Mouse (Mus musculus) MEL (cell line): ENCODE measurements around the gene Mapkbp1. TPM values are rescaled to one million over a fixed set of nuclear protein-coding genes. Genes with fewer than 3 reads are reported as not detected.

Source experiments
- DNase-seq: peaks from one replicate; pipeline ENCODE4 v3.0.0; 2011; ENCODE audit warnings: low read depth, low spot score
- H3K27ac ChIP-seq: 2 replicates; pipeline ENCODE4 v1.5.1; 2012; ENCODE audit warnings: low read depth, mild to moderate bottlenecking, control low read depth, low read length, moderate library complexity; ENCODE audit not compliant: control insufficient read depth
- H3K27me3 ChIP-seq, 2 experiments: fragments of 150-350 bp in 1 of 2; sonication (generic) in 1 of 2; 2 replicates each; pipeline ENCODE4 v1.6.1; 2012; ENCODE audit warnings: low read length in 2 of 2, mild to moderate bottlenecking in 2 of 2, improper control_type of control experiment in 1 of 2, moderate library complexity in 1 of 2; ENCODE audit not compliant: insufficient read depth in 2 of 2, control insufficient read depth in 1 of 2
- H3K36me3 ChIP-seq, 2 experiments: 2 replicates each; pipeline ENCODE4 v1.6.1; 2012 to 2014; ENCODE audit warnings: low read length in 2 of 2, improper control_type of control experiment in 1 of 2, inconsistent platforms in 1 of 2, mild to moderate bottlenecking in 1 of 2; ENCODE audit not compliant: insufficient read depth in 2 of 2, control insufficient read depth in 1 of 2
- H3K4me1 ChIP-seq, 2 experiments: fragments of 150-350 bp in 1 of 2; sonication (generic) in 1 of 2; 2 replicates each; pipeline ENCODE4 v1.6.1; 2012; ENCODE audit warnings: low read length in 2 of 2, improper control_type of control experiment in 1 of 2, mild to moderate bottlenecking in 1 of 2; ENCODE audit not compliant: insufficient read depth in 2 of 2, control insufficient read depth in 1 of 2
- H3K4me3 ChIP-seq, 2 experiments: fragments of 150-350 bp in 1 of 2; sonication (generic) in 1 of 2; 2 replicates each; pipeline ENCODE4 v1.5.1; 2012; ENCODE audit warnings: low read depth in 2 of 2, low read length in 2 of 2, mild to moderate bottlenecking in 2 of 2, moderate library complexity in 2 of 2, control low read depth in 1 of 2, improper control_type of control experiment in 1 of 2; ENCODE audit not compliant: control insufficient read depth in 1 of 2, insufficient read depth in 1 of 2
- H3K79me2 ChIP-seq: 2 replicates; pipeline ENCODE4 v1.6.1; 2012; ENCODE audit warnings: mild to moderate bottlenecking, low read length, moderate library complexity; ENCODE audit not compliant: control insufficient read depth, poor library complexity, insufficient read depth
- H3K9ac ChIP-seq: 2 replicates; pipeline ENCODE4 v1.6.1; 2012; ENCODE audit warnings: low read depth, mild to moderate bottlenecking, control low read depth, low read length, moderate library complexity; ENCODE audit not compliant: control insufficient read depth, poor library complexity, severe bottlenecking
- H3K9me3 ChIP-seq: fragments of 150-350 bp; sonication (generic); replicated peaks from 2 replicates; pipeline ENCODE4 v1.6.1; 2012; ENCODE audit warnings: mild to moderate bottlenecking, low read length, improper control_type of control experiment, moderate library complexity; ENCODE audit not compliant: insufficient read depth
- E2F4 ChIP-seq: IDR thresholded peaks from 2 replicates; pipeline ENCODE4 v1.6.1; 2011; ENCODE audit warnings: low read depth, low read length, improper control_type of control experiment, borderline replicate concordance
- ELF1 ChIP-seq: IDR thresholded peaks from 2 replicates; pipeline ENCODE4 v1.6.1; 2014; ENCODE audit warnings: low read depth, mild to moderate bottlenecking, inconsistent platforms, low read length, improper control_type of control experiment, moderate library complexity
- EP300 ChIP-seq, 2 experiments: IDR thresholded peaks; 2 replicates each; pipeline ENCODE4 v1.6.1; 2011; ENCODE audit warnings: improper control_type of control experiment in 2 of 2, low read length in 2 of 2, low read depth in 1 of 2, mild to moderate bottlenecking in 1 of 2
- GATA1 ChIP-seq: IDR thresholded peaks from 2 replicates; pipeline ENCODE4 v1.6.1; 2011; ENCODE audit warnings: low read depth, low read length, improper control_type of control experiment
- KAT2A ChIP-seq: conservative IDR thresholded peaks from 2 replicates; pipeline ENCODE4 v1.6.1; 2012; ENCODE audit warnings: low read depth, low read length, improper control_type of control experiment, inconsistent platforms
- MAZ ChIP-seq: IDR thresholded peaks from 2 replicates; pipeline ENCODE4 v1.6.1; 2012; ENCODE audit warnings: low read depth, mild to moderate bottlenecking, inconsistent platforms, low read length, improper control_type of control experiment
- MXI1 ChIP-seq: IDR thresholded peaks from 2 replicates; pipeline ENCODE4 v1.6.1; 2011; ENCODE audit warnings: mild to moderate bottlenecking, low read depth, low read length, improper control_type of control experiment
- MYB ChIP-seq: IDR thresholded peaks from 2 replicates; pipeline ENCODE4 v1.6.1; 2011; ENCODE audit warnings: mild to moderate bottlenecking, low read depth, low read length, improper control_type of control experiment
- MYC ChIP-seq: IDR thresholded peaks from 2 replicates; pipeline ENCODE4 v1.6.1; 2011; ENCODE audit warnings: low read depth, mild to moderate bottlenecking, low read length, improper control_type of control experiment, moderate library complexity
- NRF1 ChIP-seq: IDR thresholded peaks from 2 replicates; pipeline ENCODE4 v1.6.1; 2014; ENCODE audit warnings: low read depth, mild to moderate bottlenecking, inconsistent platforms, low read length, improper control_type of control experiment, moderate library complexity; ENCODE audit not compliant: poor library complexity, insufficient read depth, severe bottlenecking
- POLR2A ChIP-seq, 2 experiments: IDR thresholded peaks; 2 replicates each; pipeline ENCODE4 v1.6.1; 2011 to 2012; ENCODE audit warnings: low read length in 2 of 2, mild to moderate bottlenecking in 2 of 2, control low read depth in 1 of 2, improper control_type of control experiment in 1 of 2, low read depth in 1 of 2, moderate library complexity in 1 of 2; ENCODE audit not compliant: control insufficient read depth in 1 of 2, insufficient read depth in 1 of 2, poor library complexity in 1 of 2
- POLR2AphosphoS5 ChIP-seq: IDR thresholded peaks from 2 replicates; pipeline ENCODE4 v1.6.1; 2012; ENCODE audit warnings: low read depth, borderline replicate concordance, mild to moderate bottlenecking, inconsistent platforms, low read length, moderate library complexity, mixed read lengths
- RCOR1 ChIP-seq: IDR thresholded peaks from 2 replicates; pipeline ENCODE4 v1.6.1; 2012; ENCODE audit warnings: low read depth, mild to moderate bottlenecking, inconsistent platforms, low read length, improper control_type of control experiment
- SMC3 ChIP-seq: IDR thresholded peaks from 2 replicates; pipeline ENCODE4 v1.6.1; 2011; ENCODE audit warnings: low read depth, low read length, improper control_type of control experiment
- UBTF ChIP-seq: IDR thresholded peaks from 2 replicates; pipeline ENCODE4 v1.6.1; 2012; ENCODE audit warnings: low read depth, mild to moderate bottlenecking, inconsistent platforms, low read length, improper control_type of control experiment, moderate library complexity, borderline replicate concordance; ENCODE audit not compliant: insufficient read depth
- USF1 ChIP-seq: IDR thresholded peaks from 2 replicates; pipeline ENCODE4 v1.6.1; 2014; ENCODE audit warnings: low read depth, mild to moderate bottlenecking, inconsistent platforms, low read length, improper control_type of control experiment, moderate library complexity
- USF2 ChIP-seq, 2 experiments: IDR thresholded peaks; 2 replicates each; pipeline ENCODE4 v1.6.1; 2011 to 2012; ENCODE audit warnings: improper control_type of control experiment in 2 of 2, low read length in 2 of 2, borderline replicate concordance in 1 of 2, inconsistent platforms in 1 of 2, low read depth in 1 of 2, mild to moderate bottlenecking in 1 of 2; ENCODE audit not compliant: insufficient read depth in 1 of 2
- ZC3H11A ChIP-seq: IDR thresholded peaks from 2 replicates; pipeline ENCODE4 v1.6.1; 2012; ENCODE audit warnings: low read depth, mild to moderate bottlenecking, inconsistent platforms, low read length, improper control_type of control experiment
- ZKSCAN1 ChIP-seq: IDR thresholded peaks from 2 replicates; pipeline ENCODE4 v1.6.1; 2012; ENCODE audit warnings: low read depth, mild to moderate bottlenecking, inconsistent platforms, low read length, improper control_type of control experiment, moderate library complexity
- ZMIZ1 ChIP-seq: IDR thresholded peaks from 2 replicates; pipeline ENCODE4 v1.6.1; 2012; ENCODE audit warnings: low read depth, mild to moderate bottlenecking, inconsistent platforms, low read length, improper control_type of control experiment, moderate library complexity
- polyA plus RNA-seq, 2 experiments: library from polyadenylated mRNA; stranded (reverse) in 1 of 2; unstranded in 1 of 2; fragments of >175 nt in 1 of 2; fragments of >200 nt in 1 of 2; gene quantifications; 2 replicates each; pipeline versions ENCODE4 v1.2.1 to v1.2.4; 2012; ENCODE audit warnings: low replicate concordance in 2 of 2, low read depth in 1 of 2; ENCODE audit not compliant: insufficient read length in 2 of 2, insufficient read depth in 1 of 2, missing spikeins in 1 of 2
- total RNA-seq: library from RNA; depleted of rRNA; stranded (reverse); fragments of 300-350 nt; gene quantifications from 2 replicates; pipeline ENCODE4 v1.2.3, GENCODE M21; 2012

Gene Mapkbp1
- total and polyA plus RNA-seq, 3 experiments = 2.5 to 4.9 TPM; not detected in 1

GRCm38 (mm10) chr2:120040991-120041390 lies 68.5 kb downstream of the Mapkbp1 start:
- no peaks in the 10 kb centered on the region for H3K9me3 ChIP-seq
- DNase-seq = no peak
- no peak overlapping the region for H3K4me3 ChIP-seq
- H3K27ac ChIP-seq = no peak overlapping the region
- no peaks in the 10 kb centered on the region for H3K27me3 ChIP-seq
- no peak overlapping the region for H3K9ac ChIP-seq
- TF ChIP-seq ZKSCAN1 (no peak), ELF1 (no peak), E2F4 (no peak), MYB (no peak), EP300 (IDR thresholded peaks at IDR 0.05; ENCODE audit: low read depth in 1 of 2, low read length in 2 of 2) (no peak), NRF1 (no peak), USF1 (no peak), MXI1 (no peak), MYC (no peak), POLR2AphosphoS5 (no peak), RCOR1 (no peak)
- TF ChIP-seq, all 39 proteins: peak for 0
- Histone ChIP-seq H3K4me1 (no peaks in the 10 kb centered on the region; a peak in 1 of 4 replicates), H3K79me2 (no peaks in the 10 kb centered on the region), H3K36me3 (no peaks in the 10 kb centered on the region)

- TF ChIP-seq NRF1 = peak; percentile 28; the same call in 1 of the 2 replicates
- TF ChIP-seq UBTF = no peak
- TF ChIP-seq, all 39 proteins: peak for 1
- no peaks in the 10 kb centered on the region for H3K79me2 ChIP-seq
- no peak overlapping the region for H3K9ac ChIP-seq
- H3K36me3 ChIP-seq = no peaks in the 10 kb centered on the region
- no peak overlapping the region for H3K27ac ChIP-seq
- peak; percentile 72 for DNase-seq
- no peaks in the 10 kb centered on the region; a peak in 1 of 4 replicates for H3K4me1 ChIP-seq
- H3K4me3 ChIP-seq = no peak overlapping the region
- H3K9me3 ChIP-seq = no peaks in the 10 kb centered on the region
- H3K27me3 ChIP-seq = no peaks in the 10 kb centered on the region; a peak in 1 of 4 replicates
Measured at GRCm38 (mm10) chr2:120044101-120044603, 71.7 kb downstream of the Mapkbp1 start.

- Histone ChIP-seq H3K27ac (no peak overlapping the region), H3K4me1 (no peaks in the 10 kb centered on the region; a peak in 1 of 4 replicates), H3K9ac (no peak overlapping the region), H3K4me3 (no peak overlapping the region), H3K9me3 (no peaks in the 10 kb centered on the region), H3K27me3 (no peaks in the 10 kb centered on the region; a peak in 1 of 4 replicates), H3K79me2 (no peaks in the 10 kb centered on the region), H3K36me3 (no peaks in the 10 kb centered on the region)
- DNase-seq = no peak
- TF ChIP-seq UBTF (no peak), MXI1 (no peak), ELF1 (no peak), MAZ (no peak), MYB (no peak), ZMIZ1 (no peak), KAT2A (no peak), USF2 (IDR thresholded peaks at IDR 0.05; ENCODE audit: borderline replicate concordance in 1 of 2, insufficient read depth in 1 of 2, low read depth in 1 of 2, low read length in 2 of 2) (no peak), ZKSCAN1 (no peak), POLR2A (IDR thresholded peaks at IDR 0.05; ENCODE audit: control insufficient read depth in 1 of 2, insufficient read depth in 1 of 2, low read depth in 1 of 2, low read length in 2 of 2, poor library complexity in 1 of 2) (no peak), ZC3H11A (no peak), SMC3 (no peak), GATA1 (no peak)
Measured at GRCm38 (mm10) chr2:120044676-120045075, 72.2 kb downstream of the Mapkbp1 start.
